ENCODE assay signal across 9 mouse cellular contexts in genomic region chr9:58709939-58710338, GRCm38 (mm10). TPM values are rescaled to one million over a fixed set of nuclear protein-coding genes. Genes with fewer than 3 reads are reported as not detected.
A peak's percentile ranks its signal among the peaks of the same experiment; 100 is the strongest.
DNase-seq lines count a peak whose midpoint lies in the region; ATAC-seq and TF ChIP-seq lines count a peak whose summit lies in the region.
"Had no signal": no experiment of that assay in that cellular context is flagged by ENCODE, and none has a peak within 500 bp of the region (broad histone marks: within the 10 kb centered on the region; RNA-seq: fewer than 3 reads in every experiment).

No protein-coding gene starts in this region.

- H3K9ac ChIP-seq in liver, embryonic 14.5 days (replicated peaks): no peak overlapping the region

- no peak overlapping the region for H3K4me2 ChIP-seq in liver, embryonic 14.5 days (ENCODE audit: low read depth)

- WGBS in liver, embryonic 14.5 days (ENCODE audit: insufficient replicate concordance): 2% methylated on average over 2 of the region's 2 CpGs

- 0 out of 2 replicates have a peak, but pooled peaks have one; percentile 56 for ATAC-seq in erythroid progenitor cell, adult 5-6 weeks (replicated peaks; ENCODE audit: low FRiP score, poor library complexity, severe bottlenecking)
- ATAC-seq in liver, embryonic 14.5 days (ENCODE audit: insufficient read depth): no peak
- ATAC-seq in activated CD4-positive, CD25-positive, alpha-beta regulatory T cell, adult 4 months: no peak

- H3K27me3 ChIP-seq in liver, embryonic 14.5 days (ENCODE audit: control insufficient read depth, insufficient read depth, low read length): no peaks in the 10 kb centered on the region

- DNase-seq in urinary bladder, postnatal 14 days (ENCODE audit: low spot score): peak; percentile 53
- DNase-seq in urinary bladder, postnatal 10 days (ENCODE audit: low spot score): no peak
- peak; percentile 69 for DNase-seq in kidney, postnatal 14 days
- peak; percentile 35 to 38 (median 38) for DNase-seq in liver, embryonic 14.5 days (ENCODE audit: low read depth in 3 of 3, low spot score in 3 of 3)
- peak; percentile 8 for DNase-seq in skeletal muscle tissue, adult 2 months (ENCODE audit: low read depth, low spot score)

- no peak for TF ChIP-seq POLR2A in bone marrow macrophage, adult 2 months (IDR thresholded peaks at IDR 0.05; ENCODE audit: borderline replicate concordance, low read depth, low read length)

- no peak overlapping the region for H3K4me3 ChIP-seq in bone marrow macrophage, adult 2 months (ENCODE audit: insufficient read depth, low read length)
- no peak overlapping the region for H3K4me3 ChIP-seq in liver, embryonic 14.5 days (ENCODE audit: insufficient read depth in 1 of 2, low read depth in 2 of 2, low read length in 2 of 2)

- peak; percentile 60; the same call in 1 of the 2 replicates for TF ChIP-seq CTCF in bone marrow macrophage, adult 2 months (IDR thresholded peaks at IDR 0.05; ENCODE audit: low read depth, low read length)
- TF ChIP-seq CTCF in liver, embryonic 14.5 days (IDR thresholded peaks at IDR 0.05; ENCODE audit: low read depth): peak; percentile 90

- H3K9me3 ChIP-seq in liver, embryonic 14.5 days (ENCODE audit: control insufficient read depth, low read length): no peaks in the 10 kb centered on the region

- no peak for TF ChIP-seq EP300 in liver, embryonic 14.5 days (IDR thresholded peaks at IDR 0.05; ENCODE audit: low read depth)

- H3K27ac ChIP-seq in bone marrow macrophage, adult 2 months (ENCODE audit: insufficient read depth, low read depth, low read length): no peak overlapping the region
- no peak overlapping the region for H3K27ac ChIP-seq in liver, embryonic 14.5 days

- H3K36me3 ChIP-seq in liver, embryonic 14.5 days (replicated peaks; ENCODE audit: control insufficient read depth, insufficient read depth, low read depth): no peaks in the 10 kb centered on the region

- H3K4me1 ChIP-seq in bone marrow macrophage, adult 2 months (ENCODE audit: control insufficient read depth, insufficient read depth, low read length): no peaks in the 10 kb centered on the region
- no peaks in the 10 kb centered on the region for H3K4me1 ChIP-seq in liver, embryonic 14.5 days (replicated peaks; ENCODE audit: control insufficient read depth in 2 of 2, insufficient read depth in 2 of 2, low read length in 1 of 2)

RNA-seq across cellular contexts. Expression of gene Rec114, which starts 33.8 kb away (rescaled TPM):
- not detected in 2 replicates for polyA plus RNA-seq in bone marrow macrophage, adult 2 months (2012; ENCODE audit: insufficient read depth, insufficient read length, missing spikeins)
- 24.3 and 58.7 TPM in 2 replicates for total RNA-seq in erythroid progenitor cell, adult 5-6 weeks (2015; ENCODE audit: low replicate concordance)
- 2.6 and 63.3 TPM in 2 replicates for total RNA-seq in erythroid progenitor cell, adult 5-6 weeks (2017; ENCODE audit: low replicate concordance)
- polyA plus RNA-seq in liver, embryonic 14.5 days (2012; rRNA removed): 6.5 and 16.3 TPM in 2 replicates
- 31.1 and 40.3 TPM in 2 replicates for polyA plus RNA-seq in liver, embryonic 14.5 days (2014; fragmentation: Nextera tagmentation; extraction: Ambion mirVana)
- polyA plus RNA-seq in activated CD4-positive, CD25-positive, alpha-beta regulatory T cell, adult 4 months (2017; shearing (Covaris generic)): not detected
- polyA plus RNA-seq: large intestine, adult 2 months had no signal
